Mouse (Mus musculus) thymus, adult 2 months (tissue): ENCODE results near the gene Abhd10.

Experiments used
- CTCF ChIP-seq: fragments of 200-500 bp; IDR thresholded peaks from 2 replicates; pipeline ENCODE4 v1.5.1; 2012; ENCODE audit warnings: mild to moderate bottlenecking, control low read depth, low read length, moderate library complexity, borderline replicate concordance; ENCODE audit not compliant: control insufficient read depth, poor library complexity, insufficient read depth; ENCODE audit errors: extremely low read depth
- POLR2A ChIP-seq: fragments of 200-500 bp; IDR thresholded peaks from 2 replicates; pipeline ENCODE4 v1.6.1; 2012; ENCODE audit warnings: mild to moderate bottlenecking, low read length, control low read depth, moderate library complexity; ENCODE audit not compliant: control insufficient read depth, poor library complexity, insufficient read depth; ENCODE audit errors: extremely low read depth

DNA sequence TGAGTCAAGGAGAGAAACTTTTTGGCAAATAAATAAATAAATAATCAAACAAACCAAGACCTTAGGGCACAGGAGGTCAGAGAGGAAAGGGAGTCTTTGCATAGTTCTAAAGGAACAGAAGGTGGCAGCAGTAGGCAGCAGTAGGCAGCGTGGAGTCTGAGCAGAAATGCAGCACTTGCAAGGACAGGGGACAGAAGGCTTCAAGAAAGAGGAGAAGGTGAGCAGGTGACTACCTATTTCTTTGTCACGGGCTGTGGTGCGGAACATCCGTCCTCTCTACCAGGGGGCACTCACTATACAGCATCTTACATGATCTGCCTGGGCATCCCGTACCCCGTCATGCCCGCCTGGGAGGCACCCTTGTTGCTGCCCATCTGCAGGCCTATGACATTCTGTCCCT, 31.5 kb downstream of the Abhd10 start:
- no peak for TF ChIP-seq CTCF
- no peak for TF ChIP-seq POLR2A
